Mouse (Mus musculus) left cerebral cortex, postnatal 36 days (tissue): ENCODE results near the gene Traf3. TPM values are rescaled to one million over a fixed set of nuclear protein-coding genes. Genes with fewer than 3 reads are reported as not detected.

Experiments used
- DNase-seq, 2 experiments: peaks; one replicate each; pipeline ENCODE4 v3.0.0; 2021 to 2022; ENCODE audit warnings: low spot score in 2 of 2, mixed read lengths in 1 of 2
- intact Hi-C: fragments of 180-260 bp; cut with DNase I; formaldehyde crosslinking; loops from one replicate; pipeline ENCODE4 v1.15.1; 2025
- total RNA-seq, 2 experiments: library from RNA; stranded (reverse); gene quantifications; 2 replicates each; pipeline ENCODE4 v1.2.3; 2021

Traf3 gene
- total RNA-seq, 2 experiments from 2014 or later = 51.6 to 55.4 TPM

DNA sequence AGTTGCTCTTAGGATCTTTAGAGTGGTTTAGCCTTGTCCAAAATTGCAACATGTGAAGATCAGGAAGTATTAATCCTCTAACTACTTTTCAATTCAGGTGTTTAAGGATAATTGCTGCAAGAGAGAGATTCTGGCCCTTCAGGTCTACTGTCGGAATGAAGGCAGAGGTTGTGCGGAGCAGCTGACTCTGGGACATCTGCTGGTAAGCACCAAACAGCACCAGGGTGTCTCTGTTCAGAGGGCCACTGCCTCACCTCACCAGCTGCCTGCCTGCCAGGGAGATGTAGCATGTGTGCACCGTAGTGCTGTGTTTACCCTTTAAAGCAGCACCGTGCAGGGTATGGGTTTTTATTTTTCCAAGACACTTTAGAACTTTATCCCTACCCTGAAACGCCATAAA, 76.2 kb downstream of the Traf3 start:
- intact Hi-C loops = no loop called here

GRCm38 (mm10) chr12:111243733-111244132, 77.6 kb downstream of the Traf3 start:
- intact Hi-C loops = no loop called here
- no peak for DNase-seq

More for the DNA sequence above, 76.2 kb downstream of the Traf3 start:
- DNase-seq = no peak

DNA sequence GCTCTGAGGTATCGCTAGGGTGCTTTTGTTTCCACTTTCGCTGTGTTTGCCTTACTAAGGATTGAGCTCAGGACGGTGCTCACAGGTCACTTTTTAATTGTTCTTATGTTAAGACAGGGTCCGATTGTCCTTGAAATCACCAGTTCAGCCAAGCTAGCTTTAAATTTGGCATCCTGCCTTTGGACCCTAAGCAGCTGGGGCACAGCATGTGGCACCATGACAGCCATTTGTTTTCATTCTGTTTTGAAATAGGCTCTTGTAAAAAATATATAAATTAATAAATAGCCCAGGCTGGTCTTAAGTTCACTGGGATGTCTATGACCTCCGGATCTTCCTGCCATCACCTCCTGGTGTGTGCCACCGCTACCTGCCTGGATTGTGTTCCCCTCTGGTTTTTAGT, 78.9 kb downstream of the Traf3 start:
- DNase-seq = no peak
- intact Hi-C loops = no loop called here

GRCm38 (mm10) chr12:111246808-111247464, 80.8 kb downstream of the Traf3 start:
- intact Hi-C loops = no loop called here
- DNase-seq = no peak

- DNase-seq = no peak
- intact Hi-C loops = no loop called here
Measured at GRCm38 (mm10) chr12:111249095-111249494, 82.9 kb downstream of the Traf3 start.

DNA sequence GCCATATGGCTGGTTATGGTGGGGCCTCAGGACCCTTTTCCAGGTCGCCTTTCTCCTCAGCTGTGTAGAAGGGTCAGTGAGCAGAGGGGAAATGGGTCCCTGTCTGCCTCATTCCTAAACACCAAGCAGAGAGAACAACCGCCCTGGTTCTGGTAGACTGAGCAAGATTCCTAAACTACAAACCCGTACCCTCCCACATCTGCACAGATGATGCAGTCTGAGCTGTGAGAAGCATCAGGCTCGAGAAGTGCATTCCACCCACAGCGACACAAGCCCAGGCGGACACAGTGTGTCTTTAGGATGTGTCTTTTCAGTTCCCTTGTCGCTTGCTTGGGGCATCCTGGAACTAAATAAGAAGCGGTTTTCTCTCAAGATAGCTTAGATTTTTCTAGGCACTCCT, 83.9 kb downstream of the Traf3 start:
- intact Hi-C loops = loop anchor here (5.0 kb wide), 1 partner anchor 163 kb away; no protein-coding TSS in a partner anchor
- peak in 1 of 2 experiments; percentile 33 for DNase-seq

DNA sequence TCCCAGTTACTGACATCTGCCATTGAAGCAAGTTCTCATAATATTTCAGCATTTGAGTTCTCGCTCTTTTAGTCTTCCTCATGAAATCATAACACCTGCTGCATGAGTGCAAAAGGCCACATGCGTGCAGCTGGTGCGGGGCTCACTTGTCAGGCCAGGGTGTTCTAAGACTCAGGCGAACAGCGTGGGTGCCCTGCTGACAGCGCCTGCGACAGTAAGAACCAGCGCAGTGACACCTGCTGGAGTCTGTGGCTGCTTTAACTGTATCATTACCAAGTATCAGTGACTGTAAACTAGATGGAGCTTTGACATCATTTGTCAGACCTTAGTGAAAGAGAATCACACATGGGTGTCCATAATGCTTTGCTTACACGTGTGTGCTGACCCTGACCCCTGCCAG, 85.1 kb downstream of the Traf3 start:
- no peak for DNase-seq
- intact Hi-C loops = loop anchor here (5.0 kb wide), 1 partner anchor 164 kb away; no protein-coding TSS in a partner anchor

GRCm38 (mm10) chr12:111263650-111264049, 97.5 kb downstream of the Traf3 start:
- intact Hi-C loops = no loop called here
- no peak for DNase-seq

DNA sequence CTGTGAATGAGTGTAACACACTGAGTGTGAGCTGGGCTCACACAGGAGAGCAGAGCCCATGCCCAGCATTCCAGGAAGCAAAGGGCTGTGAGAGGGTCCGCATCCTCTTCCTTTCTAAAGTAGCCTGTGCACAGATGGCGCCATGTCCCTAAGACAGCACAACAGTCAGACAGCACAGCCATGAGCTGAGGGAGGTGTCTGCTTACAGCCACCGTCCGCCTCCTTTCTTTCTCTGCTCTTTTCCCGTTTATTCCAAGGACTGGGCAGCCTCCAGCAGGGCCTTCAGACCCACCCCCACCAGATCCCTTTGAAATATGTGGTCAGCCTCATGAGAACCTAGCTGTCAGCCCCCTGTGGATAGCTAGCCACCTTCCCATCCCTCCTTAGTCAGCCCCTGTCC, 99.0 kb downstream of the Traf3 start:
- no peak for DNase-seq
- intact Hi-C loops = no loop called here

DNA sequence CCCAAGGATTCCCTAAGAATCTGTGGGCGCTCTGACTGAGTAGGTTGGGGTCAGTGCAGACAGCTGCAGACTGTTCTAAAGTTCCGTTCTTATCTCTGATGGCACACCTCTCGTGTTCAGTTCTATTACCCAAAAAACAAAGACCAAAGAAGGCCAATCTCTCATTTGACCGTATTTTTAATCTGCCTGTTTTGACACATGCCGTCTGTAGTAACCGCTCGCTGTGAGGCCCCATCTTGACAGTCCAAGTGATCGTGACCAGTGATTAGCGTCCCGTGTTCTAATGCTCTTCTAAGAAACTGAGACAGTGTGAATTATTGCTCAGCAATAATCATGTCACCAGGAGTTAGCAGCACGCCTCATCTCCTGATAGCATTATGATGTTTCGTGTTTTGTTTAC, 100.4 kb downstream of the Traf3 start:
- no peak for DNase-seq
- intact Hi-C loops = no loop called here

DNA sequence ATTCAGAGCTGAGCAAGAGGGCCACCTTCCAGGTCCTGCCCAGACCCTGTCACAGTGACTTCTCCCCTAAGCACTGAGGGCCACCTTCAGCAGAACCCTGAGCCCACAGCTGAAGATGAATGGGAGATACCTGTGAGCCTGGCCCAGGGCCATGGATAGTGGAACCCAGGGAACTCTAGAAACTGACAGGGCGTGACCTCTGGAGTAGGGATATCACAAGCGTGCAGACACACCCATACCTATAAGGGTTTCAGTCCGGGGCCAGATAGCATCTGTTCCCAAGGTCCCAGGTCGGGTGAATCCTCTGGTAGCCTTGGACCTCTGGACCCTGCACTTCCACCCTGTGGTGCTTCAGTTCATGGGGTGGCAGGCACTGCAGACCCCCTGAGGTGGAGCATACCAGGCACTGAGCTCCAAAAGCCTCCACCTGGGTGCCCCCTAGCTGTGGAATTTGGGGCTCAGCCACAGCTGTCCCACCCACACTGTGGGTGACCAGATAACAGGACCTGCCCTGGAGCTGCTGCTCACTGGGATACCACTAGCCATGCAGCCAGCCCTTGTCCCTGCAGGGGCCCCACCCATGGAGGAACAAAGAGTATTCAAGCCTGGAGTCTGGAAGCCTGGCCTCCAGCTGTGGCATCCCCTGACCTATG, 101.6 kb downstream of the Traf3 start:
- no peak for DNase-seq
- intact Hi-C loops = no loop called here

- intact Hi-C loops = no loop called here
- DNase-seq = no peak
Measured at GRCm38 (mm10) chr12:111270629-111271277, 104.6 kb downstream of the Traf3 start, which contains the start of gene Amn. TSS of gene Amn (plus strand) at chr12:111271095.

- intact Hi-C loops = no loop called here
- DNase-seq = no peak
Measured at GRCm38 (mm10) chr12:111271406-111271805, 105.2 kb downstream of the Traf3 start.

DNA sequence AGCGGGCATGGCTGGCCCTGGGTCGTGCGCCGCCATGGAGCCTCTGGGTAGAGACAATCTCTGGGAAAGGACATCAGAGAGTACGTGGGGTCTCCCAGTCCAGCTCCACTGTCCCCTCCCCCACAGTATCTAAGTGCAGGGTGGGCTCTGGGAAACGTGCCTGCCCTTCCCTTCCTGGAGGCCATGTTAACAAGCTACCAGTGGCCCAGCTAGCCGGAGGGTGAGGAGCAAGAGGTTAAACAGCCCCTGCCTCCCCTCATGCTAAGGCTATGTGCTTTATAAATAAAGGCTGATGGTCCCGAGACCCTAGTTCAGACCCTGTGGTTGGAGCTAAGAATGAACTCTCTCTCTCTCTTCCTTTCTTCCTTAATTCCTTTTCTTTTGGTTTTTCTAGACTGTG, 105.8 kb downstream of the Traf3 start:
- DNase-seq = no peak
- intact Hi-C loops = no loop called here

GRCm38 (mm10) chr12:111272420-111272819, 106.2 kb downstream of the Traf3 start:
- DNase-seq = peak; percentile 73 to 84
- intact Hi-C loops = no loop called here

DNA sequence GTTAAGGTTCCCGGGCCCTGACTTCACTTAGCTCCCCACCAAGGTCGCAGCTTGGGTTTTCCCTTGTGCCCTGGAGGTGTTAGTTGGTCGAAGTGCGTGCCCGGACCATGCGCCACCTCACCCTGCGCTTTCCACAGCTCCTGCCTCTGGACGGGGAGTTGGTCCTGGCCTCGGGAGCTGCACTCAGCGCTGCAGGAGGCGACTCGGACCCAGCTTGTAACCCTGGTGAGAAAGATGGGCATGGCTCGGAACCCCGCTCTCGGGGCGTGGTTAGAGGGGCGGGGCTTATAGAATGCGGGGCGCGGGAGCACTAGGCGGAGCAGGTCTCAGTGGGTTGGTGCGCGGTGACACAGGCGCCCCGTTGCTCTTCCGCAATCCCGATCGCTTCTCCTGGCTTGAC, 107.8 kb downstream of the Traf3 start:
- intact Hi-C loops = no loop called here

DNA sequence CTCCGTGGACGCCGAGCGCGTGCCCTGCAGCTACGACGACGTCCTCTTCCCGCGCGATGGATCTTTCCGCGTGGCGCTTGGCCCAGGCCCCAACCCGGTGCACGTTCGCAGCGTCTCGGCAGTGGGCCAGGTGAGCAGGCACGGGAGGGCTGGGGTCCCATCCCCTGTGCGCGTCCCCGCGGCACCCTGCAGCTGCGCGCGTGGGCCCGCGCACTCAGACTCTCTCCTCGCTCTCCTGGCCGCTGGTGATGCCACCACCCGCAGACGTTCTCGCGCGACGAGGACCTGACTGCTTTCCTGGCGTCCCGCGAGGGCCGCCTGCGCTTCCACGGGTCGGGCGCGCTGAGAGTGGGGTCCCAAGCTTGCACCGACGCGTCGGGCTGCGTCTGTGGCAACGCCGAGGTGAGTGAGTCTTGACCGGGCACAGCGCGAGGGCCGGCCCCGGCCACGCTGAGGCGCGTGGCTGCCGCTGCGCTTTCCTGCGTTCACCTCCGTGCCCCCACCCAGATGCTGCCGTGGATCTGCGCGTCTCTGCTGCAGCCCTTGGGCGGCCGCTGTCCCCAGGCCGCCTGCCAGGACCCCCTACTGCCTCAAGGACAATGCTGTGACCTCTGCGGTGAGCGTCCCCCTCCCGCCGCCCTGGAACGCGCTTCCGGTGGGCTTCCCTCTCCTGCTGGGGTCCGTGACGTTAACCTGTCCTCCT, 108.4 kb downstream of the Traf3 start:
- DNase-seq = peak in 1 of 2 experiments; percentile 39

More for the DNA sequence above, 107.8 kb downstream of the Traf3 start:
- no peak for DNase-seq

GRCm38 (mm10) chr12:111275150-111275841, 109.1 kb downstream of the Traf3 start:
- intact Hi-C loops = no loop called here
- DNase-seq = no peak

More for the DNA sequence above, 108.4 kb downstream of the Traf3 start:
- intact Hi-C loops = no loop called here

DNA sequence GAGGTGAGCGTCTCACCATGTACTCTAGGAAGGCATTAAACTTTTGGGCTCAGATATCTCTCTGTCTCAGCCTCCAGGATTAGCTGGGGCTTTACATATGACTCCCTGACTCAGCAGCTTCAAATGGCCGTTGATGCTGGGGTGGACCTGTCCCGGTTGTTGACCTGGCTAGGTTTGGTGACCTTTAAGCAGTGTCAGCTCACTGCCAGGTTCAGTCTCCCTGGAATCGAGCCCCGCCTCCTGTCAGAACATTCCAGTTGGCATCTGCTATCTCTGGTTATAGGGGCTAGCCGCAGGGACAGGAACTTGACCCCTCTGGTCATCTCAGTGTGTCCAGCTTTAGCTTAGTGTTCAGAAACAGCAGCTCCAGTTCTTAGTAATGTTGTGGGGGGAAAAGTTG, 110.2 kb downstream of the Traf3 start:
- DNase-seq = no peak

GRCm38 (mm10) chr12:111283573-111283972, 117.4 kb downstream of the Traf3 start:
- DNase-seq = no peak
- intact Hi-C loops = no loop called here

More for the DNA sequence above, 110.2 kb downstream of the Traf3 start:
- intact Hi-C loops = no loop called here
